Mouse (Mus musculus): ENCODE measurements around the gene Cx3cr1.

The Cx3cr1 gene

GRCm38 (mm10) chr9:119999636-120000035 lies 70.0 kb downstream of the Cx3cr1 start:
- no peak for DNase-seq (ENCODE audit: low read depth)

- DNase-seq (ENCODE audit: low read depth): no peak
Measured at GRCm38 (mm10) chr9:119998776-119999175, 70.9 kb downstream of the Cx3cr1 start.

GRCm38 (mm10) chr9:119996080-119996479 lies 73.6 kb downstream of the Cx3cr1 start:
- no peak for DNase-seq (ENCODE audit: low read depth)

- peak; percentile 51 for DNase-seq (ENCODE audit: low read depth)
Measured at GRCm38 (mm10) chr9:119994207-119994606, 75.5 kb downstream of the Cx3cr1 start.

GRCm38 (mm10) chr9:119993092-119993844 lies 76.4 kb downstream of the Cx3cr1 start:
- no peak for DNase-seq (ENCODE audit: low read depth)

GRCm38 (mm10) chr9:119991310-119991709 lies 78.4 kb downstream of the Cx3cr1 start:
- no peak for DNase-seq (ENCODE audit: low read depth)

- DNase-seq (ENCODE audit: low read depth): peak; percentile 94
Measured at GRCm38 (mm10) chr9:119988304-119988703, 81.4 kb downstream of the Cx3cr1 start.

- no peak for DNase-seq (ENCODE audit: low read depth)
Measured at GRCm38 (mm10) chr9:119985881-119986574, 83.7 kb downstream of the Cx3cr1 start.

GRCm38 (mm10) chr9:119984536-119985011 lies 85.1 kb downstream of the Cx3cr1 start, which contains the start of gene Csrnp1:
TSS of gene Csrnp1 (minus strand) at chr9:119984658.
- DNase-seq (ENCODE audit: low read depth): peak; percentile 72

- peak; percentile 94 for DNase-seq (ENCODE audit: low read depth)
Measured at GRCm38 (mm10) chr9:119983585-119984535, 85.8 kb downstream of the Cx3cr1 start.

GRCm38 (mm10) chr9:119982956-119983551 lies 86.6 kb downstream of the Cx3cr1 start:
- DNase-seq (ENCODE audit: low read depth): peak; percentile 84

GRCm38 (mm10) chr9:119982241-119982811 lies 87.4 kb downstream of the Cx3cr1 start:
- DNase-seq (ENCODE audit: low read depth): peak; percentile 94

- peak; percentile 94 for DNase-seq (ENCODE audit: low read depth)
Measured at GRCm38 (mm10) chr9:119981183-119982179, 88.2 kb downstream of the Cx3cr1 start.

GRCm38 (mm10) chr9:119980770-119981182 lies 88.9 kb downstream of the Cx3cr1 start:
- peak; percentile 63 for DNase-seq (ENCODE audit: low read depth)

GRCm38 (mm10) chr9:119979749-119980148 lies 89.9 kb downstream of the Cx3cr1 start:
- peak; percentile 43 for DNase-seq (ENCODE audit: low read depth)

- peak; percentile 54 for DNase-seq (ENCODE audit: low read depth)
Measured at GRCm38 (mm10) chr9:119978811-119979441, 90.8 kb downstream of the Cx3cr1 start.

- peak; percentile 81 for DNase-seq (ENCODE audit: low read depth)
Measured at GRCm38 (mm10) chr9:119978151-119978810, 91.4 kb downstream of the Cx3cr1 start.

GRCm38 (mm10) chr9:119977557-119978060 lies 92.1 kb downstream of the Cx3cr1 start:
- peak; percentile 68 for DNase-seq (ENCODE audit: low read depth)
